8 mouse cellular contexts compared by ENCODE assay signal in genomic region chr15:93750953-93751352, GRCm38 (mm10).
DNase-seq lines count a peak whose midpoint lies in the region; ATAC-seq and TF ChIP-seq lines count a peak whose summit lies in the region.

No protein-coding gene starts in this region.

- H3K9me3 ChIP-seq in limb, embryonic 10.5 days (replicated peaks) = no peaks in the 10 kb centered on the region
- no peaks in the 10 kb centered on the region for H3K9me3 ChIP-seq in forebrain, embryonic 15.5 days

- in situ Hi-C loops in Patski (cut with MboI; ENCODE audit: low pct_unique_long_range_greater_than_20kb) = no loop called here

- ATAC-seq in Patski = peak; percentile 39
- peak; percentile 89 for ATAC-seq in inflammation-experienced regulatory T-cells, adult 6 months
- peak; percentile 99 for ATAC-seq in megakaryocyte-erythroid progenitor cell, adult 5-6 weeks (replicated peaks; ENCODE audit: low FRiP score, low TSS enrichment, poor library complexity, severe bottlenecking)
- ATAC-seq in forebrain, embryonic 15.5 days (replicated peaks) = no peak

- H3K4me2 ChIP-seq in forebrain, embryonic 15.5 days (replicated peaks) = no peak overlapping the region

- no peaks in the 10 kb centered on the region for H3K36me3 ChIP-seq in limb, embryonic 10.5 days
- H3K36me3 ChIP-seq in forebrain, embryonic 15.5 days = no peaks in the 10 kb centered on the region

- POLR2A ChIA-PET in Patski (lab: Charles Lee) = no interaction called here

- CTCF ChIA-PET in Patski (lab: Charles Lee) = no interaction called here

- DNase-seq in 416B (ENCODE audit: low read depth) = peak; percentile 94
- DNase-seq in Patski (ENCODE audit: low read depth, low spot score) = no peak
- peak; percentile 3 to 52 for DNase-seq in frontal cortex, adult 2 months (ENCODE audit: extremely low spot score in 1 of 2, low spot score in 1 of 2)
- DNase-seq in limb, embryonic 10.5 days (ENCODE audit: low spot score) = no peak
- DNase-seq in cerebellum, adult 11-12 months = no peak

- no peak overlapping the region for H3K4me3 ChIP-seq in limb, embryonic 10.5 days
- no peak overlapping the region for H3K4me3 ChIP-seq in forebrain, embryonic 15.5 days

- peak overlapping the region; percentile 61 for H3K27ac ChIP-seq in limb, embryonic 10.5 days
- H3K27ac ChIP-seq in forebrain, embryonic 15.5 days (replicated peaks) = no peak overlapping the region

- H3K9ac ChIP-seq in forebrain, embryonic 15.5 days (replicated peaks) = no peak overlapping the region

- H3K4me1 ChIP-seq in limb, embryonic 10.5 days = peaks cover 7% of the 10 kb centered on the region
- no peaks in the 10 kb centered on the region for H3K4me1 ChIP-seq in forebrain, embryonic 15.5 days

- WGBS in limb, embryonic 10.5 days = 29% methylated on average over 8 of the region's 8 CpGs
- 58% methylated on average over 8 of the region's 8 CpGs for WGBS in forebrain, embryonic 15.5 days

- TF ChIP-seq CTCF in Patski (IDR thresholded peaks at IDR 0.05) = peak; percentile 39

- H3K27me3 ChIP-seq in Patski = no peaks in the 10 kb centered on the region
- H3K27me3 ChIP-seq in limb, embryonic 10.5 days (ENCODE audit: low read depth, poor library complexity, severe bottlenecking) = no peaks in the 10 kb centered on the region
- H3K27me3 ChIP-seq in forebrain, embryonic 15.5 days = no peaks in the 10 kb centered on the region

Comparison
In these comparisons a context has a peak if more than half of its experiments do, and no peak if none do; other contexts are left out.
1. DNase-seq: peak in 416B (single experiment) and frontal cortex, adult 2 months (2 of 2); none in Patski (single experiment), limb, embryonic 10.5 days (single experiment) and cerebellum, adult 11-12 months (single experiment).